Mouse (Mus musculus): ENCODE results near the gene Dek. TPM values are rescaled to one million over a fixed set of nuclear protein-coding genes. Genes with fewer than 3 reads are reported as not detected.

Gene Dek
- polyA plus RNA-seq, 1 experiment: 227 TPM

DNA sequence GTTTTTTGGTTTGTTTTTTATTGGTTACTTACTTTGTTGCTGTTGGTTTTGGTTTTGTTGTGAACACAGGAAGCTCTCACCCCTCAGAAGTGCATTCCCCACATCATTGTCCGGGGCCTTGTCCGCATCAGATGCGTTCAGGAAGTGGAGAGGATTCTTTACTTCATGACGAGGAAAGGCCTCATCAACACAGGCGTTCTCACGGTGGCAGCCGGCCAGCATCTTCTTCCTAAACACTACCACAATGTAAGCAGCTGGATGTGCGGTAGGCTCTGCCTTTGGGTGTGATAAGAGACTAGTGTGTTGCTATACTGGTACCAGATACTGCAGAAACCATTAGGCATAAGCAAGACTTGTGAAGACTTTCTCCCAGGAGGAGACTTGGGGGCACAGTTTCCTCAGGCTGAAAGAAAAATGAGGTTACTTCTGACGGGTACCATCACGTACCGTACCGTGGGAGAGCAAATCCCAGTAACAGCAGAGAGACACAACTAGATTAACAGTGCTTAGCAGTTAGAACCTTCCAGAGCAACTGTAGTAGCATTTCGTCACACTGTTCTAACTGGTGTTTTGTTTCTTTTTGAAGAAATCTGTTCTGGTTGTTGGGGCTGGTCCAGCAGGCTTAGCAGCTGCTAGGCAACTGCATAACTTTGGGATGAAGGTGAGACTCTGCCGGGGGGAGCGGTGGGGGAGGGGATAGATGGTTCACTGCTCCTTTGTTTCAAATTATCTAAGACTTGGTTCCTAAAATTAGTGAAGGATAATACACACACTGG is 41.8 kb downstream of the Dek start:
- Histone ChIP-seq H3K4me1 (ENCODE audit: control insufficient read depth, insufficient read depth, low read length) (no peaks in the 10 kb centered on the region), H3K27ac (ENCODE audit: insufficient read depth, low read length) (no peak overlapping the region), H3K36me3 (ENCODE audit: control insufficient read depth, insufficient read depth, low read length, poor library complexity, severe bottlenecking) (0 out of 2 replicates have a peak, but pooled peaks cover 2% of the 10 kb centered on the region), H3K4me3 (ENCODE audit: low read depth, low read length) (no peak overlapping the region), H3K9ac (ENCODE audit: low read depth, poor library complexity, severe bottlenecking) (no peak overlapping the region), H3K27me3 (ENCODE audit: control insufficient read depth, insufficient read depth, low read length, poor library complexity, severe bottlenecking) (no peaks in the 10 kb centered on the region), H3K9me3 (replicated peaks; ENCODE audit: control insufficient read depth, insufficient read depth, low read length, poor library complexity, severe bottlenecking) (no peaks in the 10 kb centered on the region)
- TF ChIP-seq EP300 (IDR thresholded peaks at IDR 0.05; ENCODE audit: insufficient read depth, low read depth, low read length): no peak
- TF ChIP-seq POLR2A (IDR thresholded peaks at IDR 0.05; ENCODE audit: insufficient read depth, low read length): no peak
- no peak for TF ChIP-seq CTCF (IDR thresholded peaks at IDR 0.05; ENCODE audit: low read depth, low read length)

DNA sequence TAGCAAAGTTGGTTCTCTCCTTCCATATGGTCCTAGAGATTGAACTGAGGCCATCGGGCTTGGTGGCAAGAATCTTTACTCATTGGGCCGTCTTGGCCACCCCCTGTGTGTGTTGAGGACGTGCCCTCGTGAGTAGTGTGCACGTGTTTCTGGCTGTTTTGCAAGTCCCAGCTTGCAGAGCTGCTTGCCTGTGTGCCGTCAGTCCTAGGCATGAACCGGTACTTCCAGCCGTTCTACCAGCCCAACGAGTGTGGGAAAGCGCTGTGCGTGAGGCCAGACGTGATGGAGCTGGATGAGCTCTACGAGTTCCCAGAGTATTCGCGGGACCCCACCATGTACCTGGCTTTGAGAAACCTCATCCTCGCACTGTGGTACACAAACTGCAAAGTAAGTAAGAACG is 43.2 kb downstream of the Dek start:
- no peak for TF ChIP-seq CTCF (IDR thresholded peaks at IDR 0.05; ENCODE audit: low read depth, low read length)
- no peak overlapping the region for H3K27ac ChIP-seq (ENCODE audit: insufficient read depth, low read length)
- no peak overlapping the region for H3K4me3 ChIP-seq (ENCODE audit: low read depth, low read length)
- no peaks in the 10 kb centered on the region for H3K27me3 ChIP-seq (ENCODE audit: control insufficient read depth, insufficient read depth, low read length, poor library complexity, severe bottlenecking)
- H3K9ac ChIP-seq (ENCODE audit: low read depth, poor library complexity, severe bottlenecking): no peak overlapping the region
- H3K36me3 ChIP-seq (ENCODE audit: control insufficient read depth, insufficient read depth, low read length, poor library complexity, severe bottlenecking): peaks cover 2% of the 10 kb centered on the region; the same call in 1 of the 2 replicates
- no peaks in the 10 kb centered on the region for H3K9me3 ChIP-seq (replicated peaks; ENCODE audit: control insufficient read depth, insufficient read depth, low read length, poor library complexity, severe bottlenecking)
- H3K4me1 ChIP-seq (ENCODE audit: control insufficient read depth, insufficient read depth, low read length): no peaks in the 10 kb centered on the region

DNA sequence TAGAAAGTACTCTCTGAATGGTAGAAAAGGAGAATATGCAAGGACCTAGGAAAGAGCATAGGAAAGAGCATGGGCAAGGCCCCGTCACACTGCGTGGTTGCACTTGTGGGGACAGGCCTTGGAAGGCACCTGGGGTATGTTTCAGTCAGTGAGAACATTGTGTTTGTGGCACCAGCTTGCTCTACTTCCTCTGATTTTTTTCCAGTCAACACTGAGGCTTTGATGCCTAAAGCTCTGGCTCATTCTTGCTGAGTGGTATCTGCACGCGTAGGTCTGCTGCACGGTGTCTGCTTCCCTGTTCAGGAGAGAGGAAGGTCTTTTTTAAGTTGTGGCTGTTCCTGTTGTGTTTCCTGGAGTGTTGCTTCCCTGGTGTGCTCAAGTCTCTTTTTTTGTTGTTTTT is 49.2 kb downstream of the Dek start:
- Histone ChIP-seq H3K27ac (ENCODE audit: insufficient read depth, low read length) (no peak overlapping the region), H3K36me3 (ENCODE audit: control insufficient read depth, insufficient read depth, low read length, poor library complexity, severe bottlenecking) (peaks cover 2% of the 10 kb centered on the region), H3K4me3 (ENCODE audit: low read depth, low read length) (no peak overlapping the region), H3K4me1 (ENCODE audit: control insufficient read depth, insufficient read depth, low read length) (no peaks in the 10 kb centered on the region), H3K9me3 (replicated peaks; ENCODE audit: control insufficient read depth, insufficient read depth, low read length, poor library complexity, severe bottlenecking) (no peaks in the 10 kb centered on the region), H3K27me3 (ENCODE audit: control insufficient read depth, insufficient read depth, low read length, poor library complexity, severe bottlenecking) (no peaks in the 10 kb centered on the region), H3K9ac (ENCODE audit: low read depth, poor library complexity, severe bottlenecking) (no peak overlapping the region)
- TF ChIP-seq CTCF (IDR thresholded peaks at IDR 0.05; ENCODE audit: low read depth, low read length) (no peak), EP300 (IDR thresholded peaks at IDR 0.05; ENCODE audit: insufficient read depth, low read depth, low read length) (no peak), POLR2A (IDR thresholded peaks at IDR 0.05; ENCODE audit: insufficient read depth, low read length) (no peak)

DNA sequence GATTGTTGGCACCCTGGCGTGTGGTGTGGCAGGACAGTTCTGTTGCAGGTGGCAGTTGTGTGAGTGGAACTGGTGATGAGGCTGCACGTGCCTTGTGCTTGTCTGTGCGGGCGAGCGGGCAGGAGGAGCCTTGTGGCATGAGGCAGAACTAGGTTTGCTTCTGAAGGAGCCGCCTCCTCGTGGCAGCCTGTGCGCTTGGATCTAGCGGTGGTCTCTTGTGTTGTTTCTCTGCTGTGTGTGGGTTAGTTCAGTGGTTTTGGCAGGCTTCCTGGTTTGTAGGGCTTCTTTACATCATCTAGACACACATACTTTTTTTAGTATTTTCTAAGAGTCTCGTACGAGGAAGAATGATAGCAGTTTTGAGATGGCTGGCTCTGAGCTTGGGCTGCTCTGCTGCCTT is 49.9 kb downstream of the Dek start:
- no peak for TF ChIP-seq CTCF (IDR thresholded peaks at IDR 0.05; ENCODE audit: low read depth, low read length)
- TF ChIP-seq POLR2A (IDR thresholded peaks at IDR 0.05; ENCODE audit: insufficient read depth, low read length): no peak
- TF ChIP-seq EP300 (IDR thresholded peaks at IDR 0.05; ENCODE audit: insufficient read depth, low read depth, low read length): no peak
- Histone ChIP-seq H3K4me1 (ENCODE audit: control insufficient read depth, insufficient read depth, low read length) (no peaks in the 10 kb centered on the region), H3K27me3 (ENCODE audit: control insufficient read depth, insufficient read depth, low read length, poor library complexity, severe bottlenecking) (no peaks in the 10 kb centered on the region), H3K9me3 (replicated peaks; ENCODE audit: control insufficient read depth, insufficient read depth, low read length, poor library complexity, severe bottlenecking) (no peaks in the 10 kb centered on the region), H3K27ac (ENCODE audit: insufficient read depth, low read length) (no peak overlapping the region), H3K9ac (ENCODE audit: low read depth, poor library complexity, severe bottlenecking) (no peak overlapping the region), H3K4me3 (ENCODE audit: low read depth, low read length) (peak overlapping the region; percentile 32), H3K36me3 (ENCODE audit: control insufficient read depth, insufficient read depth, low read length, poor library complexity, severe bottlenecking) (peaks cover 4% of the 10 kb centered on the region)

DNA sequence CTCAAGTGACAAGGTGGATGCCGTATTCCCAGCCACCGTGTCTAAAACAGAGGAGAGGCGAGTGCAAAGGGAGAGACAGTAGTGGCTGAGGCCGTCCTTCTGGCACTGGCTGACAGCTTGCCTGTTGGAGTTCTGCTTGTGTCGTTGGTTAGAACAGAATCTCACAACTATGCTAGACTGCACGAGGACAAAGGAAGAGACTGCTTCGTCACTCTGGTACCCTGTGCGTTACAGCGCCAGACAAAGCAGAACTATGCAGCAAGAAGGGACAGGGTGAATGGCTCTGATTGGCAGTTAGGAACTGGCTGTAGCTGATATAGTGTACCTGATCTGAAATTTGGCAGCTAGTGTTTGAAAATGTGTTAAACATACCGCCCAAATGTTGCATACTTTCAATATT is 52.0 kb downstream of the Dek start:
- no peak for TF ChIP-seq POLR2A (IDR thresholded peaks at IDR 0.05; ENCODE audit: insufficient read depth, low read length)
- no peak for TF ChIP-seq CTCF (IDR thresholded peaks at IDR 0.05; ENCODE audit: low read depth, low read length)
- TF ChIP-seq EP300 (IDR thresholded peaks at IDR 0.05; ENCODE audit: insufficient read depth, low read depth, low read length): no peak
- no peak overlapping the region for H3K4me3 ChIP-seq (ENCODE audit: low read depth, low read length)
- H3K27ac ChIP-seq (ENCODE audit: insufficient read depth, low read length): no peak overlapping the region
- H3K4me1 ChIP-seq (ENCODE audit: control insufficient read depth, insufficient read depth, low read length): no peaks in the 10 kb centered on the region
- H3K36me3 ChIP-seq (ENCODE audit: control insufficient read depth, insufficient read depth, low read length, poor library complexity, severe bottlenecking): peaks cover 2% of the 10 kb centered on the region
- H3K27me3 ChIP-seq (ENCODE audit: control insufficient read depth, insufficient read depth, low read length, poor library complexity, severe bottlenecking): no peaks in the 10 kb centered on the region
- no peak overlapping the region for H3K9ac ChIP-seq (ENCODE audit: low read depth, poor library complexity, severe bottlenecking)
- H3K9me3 ChIP-seq (replicated peaks; ENCODE audit: control insufficient read depth, insufficient read depth, low read length, poor library complexity, severe bottlenecking): no peaks in the 10 kb centered on the region

DNA sequence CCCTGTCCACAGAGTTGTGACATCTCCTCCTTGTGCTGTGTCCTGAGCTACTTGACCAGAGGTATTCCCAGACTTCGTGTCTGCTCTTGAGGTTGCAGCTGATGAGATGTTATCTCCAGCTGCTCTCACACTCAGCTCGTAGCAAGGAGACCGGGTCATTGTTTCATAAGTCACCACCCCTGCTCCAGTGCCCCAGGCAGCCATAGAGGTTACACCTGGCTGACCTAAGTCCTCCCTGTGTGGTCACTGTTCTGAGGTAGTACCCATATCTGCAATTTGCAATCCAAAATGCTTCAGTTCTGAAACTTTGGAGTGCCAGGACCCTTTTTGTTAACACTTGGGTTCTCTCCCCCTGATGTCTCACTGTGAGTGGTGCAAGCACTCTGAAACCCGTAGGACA is 56.0 kb downstream of the Dek start:
- TF ChIP-seq POLR2A (IDR thresholded peaks at IDR 0.05; ENCODE audit: insufficient read depth, low read length): no peak
- no peak for TF ChIP-seq EP300 (IDR thresholded peaks at IDR 0.05; ENCODE audit: insufficient read depth, low read depth, low read length)
- TF ChIP-seq CTCF (IDR thresholded peaks at IDR 0.05; ENCODE audit: low read depth, low read length): no peak
- H3K36me3 ChIP-seq (ENCODE audit: control insufficient read depth, insufficient read depth, low read length, poor library complexity, severe bottlenecking): peaks cover 2% of the 10 kb centered on the region; the same call in 1 of the 2 replicates

More for the DNA sequence above, 56.0 kb downstream of the Dek start:
- Histone ChIP-seq H3K4me1 (ENCODE audit: control insufficient read depth, insufficient read depth, low read length) (no peaks in the 10 kb centered on the region), H3K9ac (ENCODE audit: low read depth, poor library complexity, severe bottlenecking) (no peak overlapping the region), H3K27ac (ENCODE audit: insufficient read depth, low read length) (no peak overlapping the region), H3K9me3 (replicated peaks; ENCODE audit: control insufficient read depth, insufficient read depth, low read length, poor library complexity, severe bottlenecking) (no peaks in the 10 kb centered on the region), H3K4me3 (ENCODE audit: low read depth, low read length) (no peak overlapping the region), H3K27me3 (ENCODE audit: control insufficient read depth, insufficient read depth, low read length, poor library complexity, severe bottlenecking) (no peaks in the 10 kb centered on the region)
